Mouse (Mus musculus): ENCODE data around the gene Arhgap45.

Arhgap45 gene

GRCm38 (mm10) chr10:79987771-79988505 lies 28.5 kb upstream of the Arhgap45 start:
- no peak for DNase-seq (ENCODE audit: low read depth)

DNA sequence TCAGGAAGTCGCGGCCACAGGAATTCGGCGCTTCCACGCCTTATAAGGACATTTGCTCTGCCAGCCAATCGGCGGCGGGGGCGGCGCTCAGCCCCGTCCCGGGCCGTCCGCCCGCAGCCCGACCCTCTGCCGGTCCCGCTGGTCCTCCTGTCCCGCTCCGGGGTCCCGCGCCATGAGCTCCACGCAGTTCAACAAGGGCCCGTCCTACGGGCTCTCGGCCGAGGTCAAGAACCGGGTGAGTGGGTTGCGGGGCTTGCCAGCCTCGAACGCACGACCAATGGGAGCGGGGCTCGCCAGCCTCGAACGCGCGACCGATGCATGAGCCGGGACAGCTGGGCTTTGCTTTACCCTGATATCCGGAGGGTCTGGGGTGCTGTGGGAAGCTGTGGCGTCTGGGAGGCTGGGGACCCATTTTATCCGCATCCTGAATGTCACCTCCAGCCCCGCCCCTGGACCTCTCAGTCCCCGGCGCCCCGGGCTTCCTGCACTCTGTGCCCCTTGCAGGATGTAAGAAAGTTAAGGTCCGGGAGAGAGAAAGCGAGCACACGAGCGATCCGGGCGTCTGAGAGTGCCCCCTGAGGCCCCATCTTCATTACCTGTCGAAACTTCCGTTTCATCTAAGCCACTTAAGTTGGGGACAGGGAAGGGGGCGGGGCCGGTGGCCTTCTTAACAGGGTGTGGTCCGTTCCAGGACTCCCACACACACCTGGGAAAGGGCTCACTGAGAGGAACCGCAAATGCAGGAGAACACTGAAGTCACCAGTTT lies 27.8 kb upstream of the Arhgap45 start, which contains the start of gene Cnn2:
TSS of gene Cnn2 (plus strand) at position 79 of the 766 bp plus-strand sequence.
- no peak for DNase-seq (ENCODE audit: low read depth)

GRCm38 (mm10) chr10:79989272-79989786 lies 27.1 kb upstream of the Arhgap45 start:
- no peak for DNase-seq (ENCODE audit: low read depth)

DNA sequence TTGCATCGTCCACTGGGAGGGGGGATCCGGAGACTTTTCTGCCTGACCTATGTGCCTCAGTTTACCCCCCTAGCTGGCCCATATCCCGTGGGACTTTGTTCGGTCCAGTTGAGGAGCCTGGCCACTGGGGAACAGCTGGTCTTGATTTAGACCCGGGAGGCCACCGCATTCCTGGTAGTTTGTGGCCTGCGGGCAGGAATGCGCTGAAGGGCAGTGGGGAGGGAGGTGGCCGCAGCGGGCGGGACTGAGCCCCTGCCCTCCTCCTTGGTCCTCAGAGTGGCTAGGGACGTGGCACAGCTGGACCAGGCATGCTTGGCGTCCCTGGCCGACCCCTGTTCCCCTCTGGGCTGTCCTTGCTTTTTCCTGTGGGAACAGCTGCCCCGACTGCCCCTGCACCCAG lies 26.6 kb upstream of the Arhgap45 start:
- no peak for DNase-seq (ENCODE audit: low read depth)

DNA sequence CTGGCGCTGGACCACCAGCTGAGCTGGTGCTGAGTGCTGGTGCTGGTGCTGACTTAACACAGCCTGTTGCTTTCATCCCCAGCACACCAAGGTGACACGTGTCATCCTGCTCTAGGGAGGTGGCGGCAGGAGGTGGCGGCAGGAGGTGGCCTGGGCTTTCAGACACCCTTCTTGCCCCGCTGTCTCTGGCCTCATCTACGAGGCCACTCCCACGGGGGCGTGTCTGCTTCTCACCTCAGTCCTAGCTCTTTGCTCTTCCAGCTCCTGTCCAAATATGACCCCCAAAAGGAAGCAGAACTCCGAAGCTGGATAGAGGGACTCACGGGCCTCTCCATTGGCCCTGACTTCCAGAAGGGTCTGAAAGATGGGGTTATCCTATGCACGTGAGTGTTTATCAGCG lies 25.4 kb upstream of the Arhgap45 start:
- DNase-seq (ENCODE audit: low read depth) = no peak

DNA sequence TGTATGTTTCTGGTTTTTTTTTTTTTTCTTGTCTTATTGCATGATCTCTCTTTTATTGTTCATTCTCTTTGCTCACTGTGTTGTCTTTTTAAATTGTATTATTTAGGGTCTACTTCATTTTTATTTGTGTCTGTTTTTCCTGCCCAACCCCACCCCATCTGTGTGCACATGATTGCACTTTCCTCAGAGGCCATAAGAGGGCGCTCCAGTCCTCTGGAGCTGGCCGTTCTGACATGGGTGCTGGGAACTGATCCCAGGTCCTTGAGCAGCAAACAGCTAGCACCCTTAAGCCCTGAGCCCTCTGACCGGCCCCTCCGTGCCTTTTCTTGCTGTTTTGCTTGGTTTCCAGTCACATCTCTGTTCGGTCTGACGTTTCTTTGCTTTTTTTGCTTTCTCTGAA lies 24.9 kb upstream of the Arhgap45 start:
- DNase-seq (ENCODE audit: low read depth) = no peak

- DNase-seq (ENCODE audit: low read depth) = no peak
Observed at GRCm38 (mm10) chr10:79994397-79995115, 21.9 kb upstream of the Arhgap45 start.

DNA sequence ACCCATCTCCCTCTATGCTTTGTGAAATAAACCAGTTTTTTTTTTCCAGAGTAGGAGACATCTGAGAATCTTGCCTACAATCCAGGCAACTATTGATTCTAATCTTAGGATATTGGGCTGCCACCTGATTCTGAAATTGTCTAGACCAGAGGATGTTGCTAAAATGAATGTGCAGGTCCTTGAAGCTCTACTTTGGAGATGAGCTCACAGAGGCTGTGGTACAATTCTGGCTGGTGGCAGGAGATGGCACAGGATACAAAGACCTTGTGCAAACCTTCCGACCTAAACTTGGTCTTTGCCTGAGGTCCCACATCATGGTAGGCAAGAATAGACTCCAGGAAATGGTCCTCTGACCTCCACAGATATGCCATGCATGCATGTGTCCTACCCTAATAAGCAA lies 20.8 kb upstream of the Arhgap45 start:
- no peak for DNase-seq (ENCODE audit: low read depth)

GRCm38 (mm10) chr10:79996272-79997033 lies 20.0 kb upstream of the Arhgap45 start, which contains the start of gene Abca7:
Gene Abca7 (plus strand): TSS chr10:79996494.
- DNase-seq (ENCODE audit: low read depth) = peak; percentile 81

DNA sequence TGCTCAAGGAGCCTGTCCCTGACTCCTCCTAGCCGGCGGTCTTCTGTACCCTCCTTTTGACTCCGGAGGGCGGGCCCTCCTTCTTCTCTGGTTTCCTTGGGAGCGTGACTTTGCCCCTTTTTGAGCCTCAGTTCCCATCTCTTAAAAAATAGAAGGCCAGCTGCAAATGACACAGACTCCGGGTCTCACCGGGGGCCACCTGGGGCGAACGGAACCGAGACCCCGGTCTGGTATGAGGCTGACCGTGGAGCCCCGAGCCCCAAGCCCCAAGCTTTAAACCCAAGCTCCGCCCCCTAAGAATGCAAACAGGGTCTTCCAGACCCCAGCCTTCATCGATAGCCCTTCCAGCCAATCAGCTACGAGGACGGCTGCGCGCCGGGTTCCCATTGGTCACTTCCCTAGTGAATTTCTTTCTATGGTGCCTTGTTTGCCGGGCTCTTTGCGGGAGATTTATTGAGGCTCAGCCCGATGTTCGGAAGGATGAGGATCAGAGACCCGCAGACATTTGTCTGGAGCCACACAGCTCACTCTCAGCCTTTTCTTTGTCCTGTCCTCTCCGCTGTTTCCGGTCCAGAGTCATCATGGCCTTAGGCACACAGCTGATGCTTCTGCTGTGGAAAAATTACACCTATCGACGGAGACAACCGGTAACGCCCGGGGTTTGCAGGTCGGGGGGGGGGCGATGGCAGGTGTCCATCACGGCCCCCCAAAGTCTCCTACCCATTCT lies 19.3 kb upstream of the Arhgap45 start:
- no peak for DNase-seq (ENCODE audit: low read depth)

- DNase-seq (ENCODE audit: low read depth) = no peak
Observed at GRCm38 (mm10) chr10:79997819-79998218, 18.6 kb upstream of the Arhgap45 start.

DNA sequence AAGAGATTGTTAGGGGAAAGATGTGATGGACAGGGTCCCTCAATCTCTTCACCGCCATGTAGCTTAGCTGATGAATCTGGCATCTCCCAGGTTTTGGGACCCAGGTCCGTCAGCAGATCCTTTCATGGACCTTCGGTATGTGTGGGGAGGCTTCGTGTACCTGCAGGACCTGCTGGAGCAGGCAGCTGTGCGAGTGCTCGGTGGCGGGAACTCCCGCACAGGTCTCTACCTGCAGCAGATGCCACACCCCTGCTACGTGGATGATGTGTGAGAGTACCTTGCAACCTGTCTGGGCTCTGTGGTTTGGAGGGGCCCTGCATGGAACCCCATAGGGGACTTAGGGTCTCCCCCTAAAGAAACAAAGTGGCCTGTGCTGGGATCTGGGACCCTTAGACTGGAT lies 14.5 kb upstream of the Arhgap45 start:
- DNase-seq (ENCODE audit: low read depth) = no peak

DNA sequence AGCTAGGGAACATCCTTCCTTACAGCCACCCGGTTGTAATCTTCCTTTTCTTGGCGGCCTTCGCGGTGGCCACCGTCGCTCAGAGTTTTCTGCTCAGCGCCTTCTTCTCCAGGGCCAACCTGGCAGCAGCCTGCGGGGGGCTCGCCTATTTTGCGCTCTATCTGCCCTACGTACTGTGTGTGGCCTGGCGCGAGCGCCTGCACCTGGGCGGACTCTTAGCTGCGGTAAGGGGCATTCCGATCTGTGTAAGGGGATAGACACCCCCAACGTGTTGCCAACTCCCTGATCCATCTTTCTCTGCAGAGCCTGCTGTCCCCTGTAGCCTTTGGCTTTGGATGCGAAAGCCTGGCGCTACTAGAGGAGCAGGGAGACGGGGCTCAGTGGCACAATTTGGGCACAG lies 13.6 kb upstream of the Arhgap45 start:
- no peak for DNase-seq (ENCODE audit: low read depth)

GRCm38 (mm10) chr10:80003374-80004232 lies 12.8 kb upstream of the Arhgap45 start:
- no peak for DNase-seq (ENCODE audit: low read depth)

- no peak for DNase-seq (ENCODE audit: low read depth)
Observed at GRCm38 (mm10) chr10:80004233-80004705, 12.2 kb upstream of the Arhgap45 start.

GRCm38 (mm10) chr10:80011740-80012139 lies 4.7 kb upstream of the Arhgap45 start:
- DNase-seq (ENCODE audit: low read depth) = no peak

DNA sequence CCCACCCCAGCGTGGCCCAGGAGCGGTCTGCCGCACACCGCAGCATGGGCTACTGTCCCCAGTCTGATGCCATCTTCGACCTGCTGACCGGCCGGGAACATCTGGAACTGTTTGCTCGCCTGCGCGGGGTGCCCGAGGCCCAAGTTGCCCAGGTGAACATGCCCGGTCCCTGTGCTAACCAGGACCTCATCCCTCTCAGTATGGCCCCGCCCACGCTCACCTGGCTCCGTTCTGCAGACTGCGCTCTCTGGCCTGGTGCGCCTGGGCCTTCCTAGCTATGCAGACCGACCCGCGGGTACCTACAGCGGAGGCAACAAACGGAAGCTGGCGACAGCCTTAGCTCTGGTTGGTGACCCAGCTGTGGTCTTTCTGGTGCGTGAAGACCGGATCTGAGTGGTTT lies 2.8 kb upstream of the Arhgap45 start:
- no peak for DNase-seq (ENCODE audit: low read depth)

GRCm38 (mm10) chr10:80014484-80015290 lies 1.8 kb upstream of the Arhgap45 start:
- no peak for DNase-seq (ENCODE audit: low read depth)

- no peak for DNase-seq (ENCODE audit: low read depth)
Observed at GRCm38 (mm10) chr10:80015583-80015982, 870 bp upstream of the Arhgap45 start.

All from fibroblast of lung, adult 2 months (primary cell).